Mouse (Mus musculus): ENCODE data around the gene Gm26602. TPM values are rescaled to one million over a fixed set of nuclear protein-coding genes. Genes with fewer than 3 reads are reported as not detected.
"Not testable (repeated sequence)": the region's sequence is repeated elsewhere in the genome, so short reads cannot be mapped to it uniquely, and the experiment has no call there.

Gm26602 gene
- total RNA-seq, 2 experiments from 2014 or later = not detected

GRCm38 (mm10) chr10:79946752-79947322 lies 36.2 kb downstream of the Gm26602 start:
- intact Hi-C loops (cut with DNase I; ENCODE audit: low total_unique reads) = no loop called here
- DNase-seq = no peak

- intact Hi-C loops (cut with DNase I; ENCODE audit: low total_unique reads) = no loop called here
- DNase-seq = no peak
Observed at GRCm38 (mm10) chr10:79947502-79947901, 36.8 kb downstream of the Gm26602 start.

DNA sequence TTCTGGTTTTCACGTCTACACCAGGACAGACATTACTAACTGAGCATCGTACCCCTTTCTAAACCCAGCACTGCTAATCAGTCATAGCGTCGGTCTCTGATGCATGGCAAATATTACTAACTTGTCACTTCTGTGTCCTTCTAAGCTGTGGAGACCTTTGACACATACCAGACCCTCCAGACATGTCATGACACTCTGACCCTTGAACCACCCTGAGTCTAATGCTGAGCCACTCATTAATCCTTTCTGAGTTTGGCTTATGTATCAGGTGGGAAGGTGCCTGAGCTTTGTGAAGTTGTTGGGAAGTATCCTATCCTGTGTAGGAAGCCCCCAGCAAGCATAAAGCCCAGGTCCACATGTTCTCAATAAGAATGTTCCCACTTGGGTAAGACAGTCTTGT lies 39.2 kb downstream of the Gm26602 start:
- DNase-seq = no peak
- intact Hi-C loops (cut with DNase I; ENCODE audit: low total_unique reads) = loop anchor here (10.0 kb wide), 1 partner anchor 115 kb away; no protein-coding TSS in a partner anchor

- DNase-seq = no peak
- intact Hi-C loops (cut with DNase I; ENCODE audit: low total_unique reads) = loop anchor here (10.0 kb wide), 1 partner anchor 116 kb away; no protein-coding TSS in a partner anchor
Observed at GRCm38 (mm10) chr10:79950661-79951060, 40.0 kb downstream of the Gm26602 start.

DNA sequence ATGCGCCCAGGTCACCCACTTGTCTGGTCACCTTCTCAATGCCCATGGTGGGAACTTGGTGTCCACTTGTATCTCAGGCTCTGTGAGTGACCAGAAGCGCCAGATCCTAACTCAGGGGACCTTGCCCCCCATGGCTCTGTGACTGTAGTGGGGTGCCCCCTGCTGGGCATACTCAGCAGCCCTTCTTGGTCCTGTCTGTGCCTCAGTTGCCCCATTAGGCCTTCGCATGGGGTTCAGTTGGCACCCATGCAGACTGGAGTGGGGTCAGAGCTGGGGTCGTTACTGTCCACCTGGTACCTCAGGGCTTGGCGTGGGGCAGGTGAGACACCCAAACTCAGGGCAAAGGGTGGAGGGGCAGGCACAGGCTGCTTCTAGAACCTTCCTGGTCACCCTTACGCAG lies 43.3 kb downstream of the Gm26602 start:
- DNase-seq = no peak
- intact Hi-C loops (cut with DNase I; ENCODE audit: low total_unique reads) = loop anchor here (10.0 kb wide), 1 partner anchor 119 kb away; no protein-coding TSS in a partner anchor

DNA sequence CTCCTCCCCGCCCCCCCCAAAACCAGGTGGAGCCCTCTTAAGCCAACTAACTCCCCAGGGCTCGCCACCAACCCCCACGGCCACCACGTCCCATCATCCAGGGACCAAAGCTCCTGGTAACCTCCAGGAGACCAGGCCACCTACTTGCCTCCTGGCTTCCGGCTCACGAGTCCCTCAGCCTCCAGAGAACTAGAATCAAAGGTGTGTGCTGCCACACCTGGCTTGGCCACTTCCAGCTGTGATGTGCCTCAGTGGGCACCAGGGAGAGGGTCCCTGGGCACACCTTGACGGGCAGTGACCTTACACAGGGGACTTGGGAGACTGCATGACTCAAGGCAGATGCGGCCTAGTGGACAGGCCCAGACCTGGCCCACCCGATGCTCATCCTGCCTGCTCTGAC lies 45.0 kb downstream of the Gm26602 start:
- no peak for DNase-seq
- intact Hi-C loops (cut with DNase I; ENCODE audit: low total_unique reads) = loop anchor here (2.0 to 10.0 kb wide), 3 partner anchors 31 to 121 kb away; partner anchors contain the start of gene Cfd

DNA sequence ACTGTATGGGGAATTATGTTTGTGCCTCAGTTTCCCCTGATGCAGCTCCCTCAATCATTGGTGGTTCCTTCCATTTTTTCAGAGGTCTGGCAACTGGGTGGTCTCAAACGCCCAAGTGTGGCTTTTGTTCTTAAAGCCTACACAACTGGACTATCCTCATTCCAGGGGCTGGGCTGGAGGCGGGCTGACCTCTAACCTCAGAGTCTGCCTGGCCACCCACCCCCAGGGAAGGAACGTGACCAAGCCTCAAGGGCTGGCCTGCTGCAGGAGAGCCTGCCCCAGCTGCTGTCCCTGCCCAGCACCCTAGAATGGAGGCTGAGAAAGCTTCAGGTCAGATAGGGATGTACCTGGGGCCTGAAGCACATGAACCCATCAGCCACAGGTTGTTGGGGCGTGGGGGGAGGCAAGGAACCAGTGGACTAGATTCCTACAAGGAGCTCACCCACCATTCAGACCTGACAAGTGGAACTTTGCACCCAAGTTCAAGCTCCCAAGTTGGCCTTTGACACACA lies 46.0 kb downstream of the Gm26602 start:
- intact Hi-C loops (cut with DNase I; ENCODE audit: low total_unique reads) = loop anchor here (2.0 to 10.0 kb wide), 3 partner anchors 32 to 122 kb away; partner anchors contain the start of gene Cfd
- DNase-seq = no peak

GRCm38 (mm10) chr10:79958140-79958816 lies 47.6 kb downstream of the Gm26602 start:
- DNase-seq = peak; percentile 81
- intact Hi-C loops (cut with DNase I; ENCODE audit: low total_unique reads) = loop anchor here (5.0 to 10.0 kb wide), 2 partner anchors 66 to 123 kb away; partner anchors contain the start of gene Cfd

- intact Hi-C loops (cut with DNase I; ENCODE audit: low total_unique reads) = loop anchor here (5.0 to 10.0 kb wide), 2 partner anchors 67 to 125 kb away; partner anchors contain the start of gene Cfd
- not testable (repeated sequence) for DNase-seq
Observed at GRCm38 (mm10) chr10:79959412-79959811, 48.8 kb downstream of the Gm26602 start.

DNA sequence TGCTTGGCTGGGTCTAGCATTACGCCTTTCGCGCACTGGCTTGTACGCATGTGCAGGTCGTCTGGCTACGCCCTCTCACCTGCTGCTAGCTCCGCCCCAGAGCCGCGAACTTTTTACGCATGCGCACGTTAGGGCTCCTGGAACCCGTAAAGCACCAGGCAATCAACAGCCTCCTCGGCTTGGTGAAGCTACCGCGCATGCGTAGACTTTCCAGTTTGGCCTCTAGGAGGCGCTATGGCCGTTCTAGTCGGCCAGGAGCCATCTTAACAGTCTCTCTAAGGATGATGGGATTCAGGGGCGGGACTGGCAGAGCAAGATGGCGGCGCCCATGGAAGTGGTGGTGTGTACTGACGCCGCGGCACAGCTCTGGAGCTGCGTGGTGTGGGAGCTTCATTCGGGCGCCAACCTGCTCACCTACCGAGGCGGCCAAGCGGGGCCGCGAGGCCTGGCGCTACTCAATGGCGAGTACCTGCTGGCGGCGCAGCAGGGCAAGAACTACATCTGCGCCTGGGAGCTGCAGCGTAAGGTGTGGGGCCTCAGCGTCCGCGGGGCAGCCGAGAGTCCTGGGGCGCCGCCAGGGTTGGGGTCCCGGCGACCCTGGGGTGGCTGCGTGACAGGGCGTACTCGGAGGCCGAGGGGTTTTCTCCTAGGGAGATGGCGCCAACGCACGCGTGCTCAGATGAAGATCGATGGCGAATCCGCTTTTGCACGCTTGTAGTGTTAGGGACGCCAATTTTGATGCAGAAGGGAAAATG lies 49.4 kb downstream of the Gm26602 start, which contains the start of gene Wdr18:
TSS of gene Wdr18 (plus strand) at position 306 of the 755 bp plus-strand sequence.
- DNase-seq = peak; percentile 98
- intact Hi-C loops (cut with DNase I; ENCODE audit: low total_unique reads) = loop anchor here (5.0 to 10.0 kb wide), 2 partner anchors 68 to 125 kb away; partner anchors contain the start of gene Cfd

Small RNA genes lying within 50 kb of the gene (microRNA-seq; reads per million reads assigned to microRNA genes)
- 0 to 0.32 reads per million in 2 experiments for gene Mir6910

Other genes starting within 250 kb of the Gm26602 start
- gene Madcam1, start 246.3 kb upstream of the Gm26602 start, total RNA-seq (2021) = not detected
- 10 to 100 TPM; 22.6 to 24.0 TPM for gene Tpgs1, start 241.5 kb upstream of the Gm26602 start, total RNA-seq (2021)
- 100 to 1,000 TPM; 314 to 321 TPM for gene Cdc34, start 228.7 kb upstream of the Gm26602 start, total RNA-seq (2021)
- gene Gzmm, start 221.8 kb upstream of the Gm26602 start, total RNA-seq (2021) = 1 to 10 TPM; 2.3 to 2.9 TPM
- gene Bsg, start 206.4 kb upstream of the Gm26602 start, total RNA-seq (2021) = 100 to 1,000 TPM; 496 to 497 TPM
- gene Hcn2, start 194.2 kb upstream of the Gm26602 start, total RNA-seq (2021) = under 1 TPM; 0.42 to 0.78 TPM
- 10 to 100 TPM; 21.5 to 21.6 TPM for gene Polrmt, start 164.3 kb upstream of the Gm26602 start, total RNA-seq (2021)
- gene Fgf22, start 155.8 kb upstream of the Gm26602 start, total RNA-seq (2021) = not detected
- 10 to 100 TPM; 25.9 to 30.6 TPM for gene Rnf126, start 143.9 kb upstream of the Gm26602 start, total RNA-seq (2021)
- gene Fstl3, start 133.6 kb upstream of the Gm26602 start, total RNA-seq (2021) = 1 to 10 TPM; 1.3 to 2.2 TPM
- gene Prss57, start 119.9 kb upstream of the Gm26602 start, total RNA-seq (2021) = not detected
- 10 to 100 TPM; 25.7 to 33.5 TPM for gene Palm, start 117.3 kb upstream of the Gm26602 start, total RNA-seq (2021)
- under 1 TPM in 1 of 2 experiments, not detected in 1; 0.35 TPM for gene Misp, start 89.9 kb upstream of the Gm26602 start, total RNA-seq (2021)
- gene Ptbp1, start 56.4 kb upstream of the Gm26602 start, total RNA-seq (2021) = 10 to 100 TPM; 40.3 to 48.1 TPM
- not detected for gene Prtn3, start 36.4 kb upstream of the Gm26602 start, total RNA-seq (2021)
- gene Plppr3, start 36.2 kb upstream of the Gm26602 start, total RNA-seq (2021) = under 1 TPM; 0.09 to 0.29 TPM
- not detected for gene Elane, start 24.6 kb upstream of the Gm26602 start, total RNA-seq (2021)
- gene Cfd, start 20.0 kb upstream of the Gm26602 start, total RNA-seq (2021) = 10 to 100 TPM in 1 of 2 experiments, 1 to 10 TPM in 1; 3.6 to 16.6 TPM
- gene Med16, start 1.9 kb upstream of the Gm26602 start, total RNA-seq (2021) = 10 to 100 TPM; 37.7 to 38.1 TPM
- under 1 TPM; 0.27 to 0.44 TPM for gene Kiss1r, start 6.1 kb downstream of the Gm26602 start, total RNA-seq (2021)
- gene R3hdm4, start 10.4 kb downstream of the Gm26602 start, total RNA-seq (2021) = 100 to 1,000 TPM in 1 of 2 experiments, 10 to 100 TPM in 1; 98.8 to 106 TPM
- gene Arid3a, start 16.2 kb downstream of the Gm26602 start, total RNA-seq (2021) = 1 to 10 TPM; 2.4 to 2.7 TPM
- 10 to 100 TPM; 18.7 to 23.0 TPM for gene Wdr18, start 49.3 kb downstream of the Gm26602 start, total RNA-seq (2021)
- gene Grin3b, start 59.9 kb downstream of the Gm26602 start, total RNA-seq (2021) = under 1 TPM; 0.11 to 0.25 TPM
- gene Tmem259, start 73.5 kb downstream of the Gm26602 start, total RNA-seq (2021) = 10 to 100 TPM; 76.2 to 84.5 TPM
- 10 to 100 TPM; 19.2 to 24.8 TPM for gene Cnn2, start 77.7 kb downstream of the Gm26602 start, total RNA-seq (2021)
- 1 to 10 TPM; 4.2 TPM for gene Abca7, start 85.6 kb downstream of the Gm26602 start, total RNA-seq (2021)
- gene Arhgap45, start 105.8 kb downstream of the Gm26602 start, total RNA-seq (2021) = 1 to 10 TPM; 1.7 to 1.9 TPM
- 10 to 100 TPM; 45.3 to 55.6 TPM for gene Polr2e, start 128.9 kb downstream of the Gm26602 start, total RNA-seq (2021)
- 100 to 1,000 TPM; 389 TPM for gene Gpx4, start 136.3 kb downstream of the Gm26602 start, total RNA-seq (2021)
- gene Sbno2, start 194.7 kb downstream of the Gm26602 start, total RNA-seq (2021) = 1 to 10 TPM; 6.2 to 6.3 TPM
- gene Stk11, start 204.9 kb downstream of the Gm26602 start, total RNA-seq (2021) = 10 to 100 TPM; 87.6 to 98.0 TPM
- gene Atp5d, start 227.8 kb downstream of the Gm26602 start, total RNA-seq (2021) = 100 to 1,000 TPM; 657 to 736 TPM
- 1 to 10 TPM; 1.6 TPM for gene Cbarp, start 230.0 kb downstream of the Gm26602 start, total RNA-seq (2021)
- 10 to 100 TPM; 40.3 to 43.6 TPM for gene Midn, start 237.4 kb downstream of the Gm26602 start, total RNA-seq (2021)

Measured in gastrocnemius, postnatal 14 days (tissue).